Mouse (Mus musculus) embryonic fibroblast, embryonic 13.5 days (primary cell): ENCODE data around the gene Itga9.

Experiments
- CTCF ChIP-seq: IDR thresholded peaks from 2 replicates; pipeline ENCODE4 v1.5.1; 2011; ENCODE audit warnings: mild to moderate bottlenecking, control low read depth, low read length, moderate library complexity, borderline replicate concordance; ENCODE audit not compliant: insufficient read depth
- POLR2A ChIP-seq: IDR thresholded peaks from 2 replicates; pipeline ENCODE4 v1.6.1; 2011; ENCODE audit warnings: low read depth, mild to moderate bottlenecking, control low read depth, low read length, moderate library complexity

DNA sequence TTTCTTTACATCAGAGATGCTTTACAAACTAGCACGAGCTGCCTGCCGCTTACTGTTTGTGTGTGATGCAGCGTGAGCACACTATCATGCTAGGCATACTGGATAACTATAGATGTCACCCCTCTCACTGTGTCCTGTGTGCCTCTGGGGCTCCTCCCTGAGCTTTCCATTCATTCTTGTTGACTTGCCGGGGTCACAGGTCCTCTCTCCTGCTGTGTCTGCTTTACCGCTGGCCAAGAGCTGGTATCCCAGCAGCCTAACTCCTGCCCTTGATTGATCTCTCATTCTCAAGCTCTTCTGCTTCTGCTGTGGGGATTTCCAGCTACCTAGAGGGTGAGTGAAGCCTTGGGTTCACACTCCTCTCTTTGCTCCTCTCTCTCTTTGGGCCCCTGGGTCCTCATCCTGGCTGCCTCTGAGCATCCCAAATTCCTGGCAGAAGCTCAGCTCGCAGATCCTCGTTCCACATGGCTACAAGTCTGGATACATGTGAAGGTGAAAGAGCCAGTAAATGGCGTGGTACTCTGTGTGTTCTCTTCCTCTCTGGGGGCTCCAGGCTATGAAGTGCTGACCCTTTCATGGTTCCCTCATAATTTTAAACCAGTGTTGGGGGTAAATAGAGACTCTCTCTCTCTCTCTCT, 155.6 kb downstream of the Itga9 start:
- no peak for TF ChIP-seq POLR2A
- no peak for TF ChIP-seq CTCF
